Mouse (Mus musculus) erythroblast, embryonic 14.5 days (primary cell): ENCODE results near the gene Pde8b. TPM values are rescaled to one million over a fixed set of nuclear protein-coding genes. Genes with fewer than 3 reads are reported as not detected.

Source experiments
- H3K27me3 ChIP-seq: 2 replicates; pipeline ENCODE4 v1.6.1; 2012; ENCODE audit warnings: inconsistent platforms; ENCODE audit not compliant: control insufficient read depth
- H3K36me3 ChIP-seq: 2 replicates; pipeline ENCODE4 v1.6.1; 2012; ENCODE audit warnings: mild to moderate bottlenecking, inconsistent platforms; ENCODE audit not compliant: control insufficient read depth
- H3K4me1 ChIP-seq: 2 replicates; pipeline ENCODE4 v1.6.1; 2012; ENCODE audit warnings: inconsistent platforms; ENCODE audit not compliant: control insufficient read depth
- H3K4me3 ChIP-seq: replicated peaks from 2 replicates; pipeline ENCODE3; 2012; ENCODE audit warnings: moderate library complexity, mild to moderate bottlenecking, inconsistent platforms
- H3K9me3 ChIP-seq: 2 replicates; pipeline ENCODE4 v1.6.1; 2012; ENCODE audit warnings: low read length, inconsistent platforms, mixed read lengths; ENCODE audit not compliant: control insufficient read depth
- GATA1 ChIP-seq: IDR thresholded peaks from 2 replicates; pipeline ENCODE4 v1.6.1; 2012; ENCODE audit warnings: low read length, inconsistent platforms, mixed read lengths
- TAL1 ChIP-seq: IDR thresholded peaks from 3 replicates; pipeline ENCODE4 v1.6.1; 2012; ENCODE audit warnings: low read length, inconsistent platforms, mixed read lengths
- polyA plus RNA-seq: library from polyadenylated mRNA; stranded (reverse); fragments of >175 nt; gene quantifications from 2 replicates; pipeline ENCODE4 v1.2.3, GENCODE M21; 2012

Pde8b gene
- polyA plus RNA-seq, 1 experiment = 0.01 TPM

DNA sequence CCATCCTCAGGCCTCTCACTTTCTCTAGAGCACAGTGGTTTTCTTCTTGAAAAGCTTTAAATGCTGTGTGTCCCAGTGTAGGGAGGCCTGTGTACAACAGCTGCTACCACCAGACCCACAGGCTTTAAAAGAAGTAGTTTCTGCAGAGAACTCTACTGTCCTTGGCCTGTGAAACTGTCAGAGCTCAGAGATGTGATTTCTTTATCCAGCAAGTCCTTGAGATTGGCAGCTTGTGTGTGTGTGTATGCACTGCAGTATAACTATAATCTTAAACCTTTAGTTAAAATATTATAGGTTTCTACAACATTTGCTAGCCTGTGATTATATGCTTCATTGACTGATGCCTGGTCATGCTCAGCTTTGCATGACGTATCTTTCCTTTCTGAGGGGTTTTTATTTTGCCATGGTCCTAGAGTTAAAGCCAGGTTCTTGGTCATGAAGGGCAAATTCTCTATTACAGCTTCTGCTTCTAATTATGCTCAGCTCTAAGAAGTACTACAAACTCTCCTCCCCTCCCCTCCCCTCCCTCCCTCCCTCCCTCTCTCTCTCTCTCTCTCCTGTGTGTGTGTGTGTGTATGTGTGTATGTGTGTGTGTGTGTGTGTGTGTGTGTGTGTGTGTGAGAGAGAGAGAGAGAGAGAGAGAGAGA lies 194.3 kb downstream of the Pde8b start:
- no peak for TF ChIP-seq GATA1
- TF ChIP-seq TAL1 = no peak
- Histone ChIP-seq H3K4me3 (no peak overlapping the region), H3K9me3 (no peaks in the 10 kb centered on the region), H3K27me3 (no peaks in the 10 kb centered on the region), H3K36me3 (no peaks in the 10 kb centered on the region), H3K4me1 (no peaks in the 10 kb centered on the region)

GRCm38 (mm10) chr13:95052421-95052820 lies 197.7 kb downstream of the Pde8b start:
- Histone ChIP-seq H3K36me3 (no peaks in the 10 kb centered on the region), H3K9me3 (no peaks in the 10 kb centered on the region), H3K4me1 (no peaks in the 10 kb centered on the region), H3K27me3 (no peaks in the 10 kb centered on the region), H3K4me3 (no peak overlapping the region)
- TF ChIP-seq GATA1 = no peak
- no peak for TF ChIP-seq TAL1

- Histone ChIP-seq H3K4me3 (no peak overlapping the region), H3K27me3 (no peaks in the 10 kb centered on the region), H3K36me3 (no peaks in the 10 kb centered on the region), H3K9me3 (no peaks in the 10 kb centered on the region), H3K4me1 (no peaks in the 10 kb centered on the region)
- TF ChIP-seq GATA1 (no peak), TAL1 (no peak)
These were observed 199.7 kb downstream of the Pde8b start for GRCm38 (mm10) chr13:95050398-95050797.

- Histone ChIP-seq H3K4me1 (no peaks in the 10 kb centered on the region), H3K9me3 (no peaks in the 10 kb centered on the region), H3K4me3 (no peak overlapping the region), H3K36me3 (no peaks in the 10 kb centered on the region), H3K27me3 (no peaks in the 10 kb centered on the region)
- TF ChIP-seq GATA1 (no peak), TAL1 (no peak)
These were observed 206.0 kb downstream of the Pde8b start for GRCm38 (mm10) chr13:95044108-95044507.

DNA sequence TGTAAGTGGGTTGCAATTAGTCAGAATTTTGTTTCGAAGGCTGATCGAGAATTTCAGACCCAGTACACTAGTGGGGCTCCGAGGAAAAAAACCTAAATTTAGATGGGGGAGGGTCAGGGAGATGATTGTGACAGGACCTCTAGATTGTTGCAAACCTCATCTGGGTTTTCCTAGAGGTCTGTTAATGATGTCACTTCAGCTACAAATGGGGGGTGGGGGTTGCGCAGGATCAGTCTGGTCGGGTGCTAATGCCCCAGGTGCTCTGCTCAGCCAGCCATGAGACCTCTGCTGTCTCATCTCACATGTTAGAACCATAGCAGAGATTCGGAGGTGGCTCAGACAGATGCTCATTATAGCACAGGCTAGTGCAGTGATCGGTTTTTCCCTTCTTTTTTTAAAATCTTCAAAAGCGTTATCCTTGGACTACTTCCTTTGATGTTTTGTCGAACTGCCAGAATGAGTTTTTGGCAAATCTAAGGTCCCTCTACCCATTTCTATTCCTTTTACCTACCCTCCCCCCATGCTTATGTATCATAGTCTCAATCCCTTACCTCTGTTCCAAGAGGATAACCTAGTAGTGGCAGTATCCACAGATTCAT lies 209.9 kb downstream of the Pde8b start:
- no peak for TF ChIP-seq TAL1
- no peak for TF ChIP-seq GATA1
- Histone ChIP-seq H3K4me3 (no peak overlapping the region), H3K9me3 (no peaks in the 10 kb centered on the region), H3K27me3 (no peaks in the 10 kb centered on the region), H3K4me1 (no peaks in the 10 kb centered on the region), H3K36me3 (no peaks in the 10 kb centered on the region)

DNA sequence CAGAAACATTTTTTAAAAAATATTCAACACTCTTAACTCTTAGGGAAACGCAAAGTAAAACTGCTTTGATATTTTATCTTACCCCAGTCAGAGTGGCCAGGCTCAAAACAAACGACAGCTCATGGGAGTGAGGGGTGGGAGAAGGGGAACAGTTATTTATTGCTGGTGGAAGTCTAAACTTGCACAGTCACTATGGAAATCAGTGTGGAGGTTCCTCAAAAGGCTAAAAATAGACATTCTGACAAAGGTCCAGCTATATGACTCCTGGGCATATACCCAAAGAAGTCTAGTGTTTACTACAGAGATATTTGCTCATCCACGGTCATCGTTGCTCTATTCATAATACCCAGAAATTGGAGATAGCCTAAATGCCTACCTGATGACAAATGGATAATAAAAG lies 211.9 kb downstream of the Pde8b start:
- TF ChIP-seq TAL1 (no peak), GATA1 (no peak)
- no peaks in the 10 kb centered on the region for H3K27me3 ChIP-seq
- H3K4me3 ChIP-seq = no peak overlapping the region
- no peaks in the 10 kb centered on the region for H3K9me3 ChIP-seq
- no peaks in the 10 kb centered on the region for H3K36me3 ChIP-seq
- H3K4me1 ChIP-seq = no peaks in the 10 kb centered on the region

DNA sequence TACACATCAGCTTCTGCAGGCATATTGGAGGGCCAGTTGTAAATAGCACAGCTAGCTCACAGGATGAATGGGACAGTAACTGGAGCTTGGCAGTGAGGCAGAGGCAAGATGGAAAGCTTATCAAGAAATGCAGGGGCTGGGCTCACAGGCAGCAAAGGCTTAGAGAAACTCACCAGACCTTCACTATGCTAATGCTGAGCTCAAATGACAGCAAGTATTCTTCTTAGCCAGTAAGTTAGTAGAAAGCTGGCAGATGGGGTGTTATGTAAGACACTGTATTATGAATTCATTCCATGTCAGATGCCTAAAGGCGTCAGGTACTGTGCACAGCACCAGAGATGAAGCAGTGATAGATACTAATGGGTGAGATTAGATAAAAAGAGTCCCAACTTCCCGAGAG lies 215.4 kb downstream of the Pde8b start:
- no peaks in the 10 kb centered on the region for H3K36me3 ChIP-seq
- H3K4me1 ChIP-seq = no peaks in the 10 kb centered on the region
- TF ChIP-seq TAL1 (no peak), GATA1 (no peak)
- H3K9me3 ChIP-seq = no peaks in the 10 kb centered on the region
- no peaks in the 10 kb centered on the region for H3K27me3 ChIP-seq
- H3K4me3 ChIP-seq = no peak overlapping the region

GRCm38 (mm10) chr13:95034094-95034493 lies 216.0 kb downstream of the Pde8b start:
- H3K4me3 ChIP-seq = no peak overlapping the region
- H3K36me3 ChIP-seq = no peaks in the 10 kb centered on the region
- no peaks in the 10 kb centered on the region for H3K9me3 ChIP-seq
- TF ChIP-seq TAL1 (no peak), GATA1 (no peak)
- H3K27me3 ChIP-seq = no peaks in the 10 kb centered on the region
- H3K4me1 ChIP-seq = no peaks in the 10 kb centered on the region

- H3K27me3 ChIP-seq = no peaks in the 10 kb centered on the region
- H3K4me3 ChIP-seq = no peak overlapping the region
- H3K9me3 ChIP-seq = peaks cover 7% of the 10 kb centered on the region
- no peaks in the 10 kb centered on the region; the same call in 1 of the 2 replicates for H3K36me3 ChIP-seq
- H3K4me1 ChIP-seq = no peaks in the 10 kb centered on the region
- TF ChIP-seq TAL1 (no peak), GATA1 (no peak)
These were observed 217.2 kb downstream of the Pde8b start for GRCm38 (mm10) chr13:95032973-95033372.
